Mouse (Mus musculus): ENCODE data around the gene Reep3. TPM values are rescaled to one million over a fixed set of nuclear protein-coding genes. Genes with fewer than 3 reads are reported as not detected.

Gene Reep3
- polyA plus RNA-seq, 1 experiment from 2014 or later = 35.1 TPM

- Histone ChIP-seq H3K27ac (peak overlapping the region; percentile 16; the same call in 1 of the 2 replicates), H3K9me3 (no peaks in the 10 kb centered on the region), H3K4me1 (replicated peaks) (peaks cover 86% of the 10 kb centered on the region), H3K4me3 (no peak overlapping the region), H3K36me3 (peaks cover 25% of the 10 kb centered on the region; the same call in 1 of the 2 replicates), H3K27me3 (ENCODE audit: insufficient read depth, poor library complexity, severe bottlenecking) (no peaks in the 10 kb centered on the region)
- 79% methylated on average over 9 of the region's 9 CpGs for WGBS
- DNase-seq (ENCODE audit: low spot score) = no peak
Observed at GRCm38 (mm10) chr10:67107017-67107761, 10.4 kb upstream of the Reep3 start.

GRCm38 (mm10) chr10:67106400-67106799, 9.7 kb upstream of the Reep3 start:
- H3K4me3 ChIP-seq = no peak overlapping the region
- DNase-seq (ENCODE audit: low spot score) = no peak
- no peaks in the 10 kb centered on the region for H3K27me3 ChIP-seq (ENCODE audit: insufficient read depth, poor library complexity, severe bottlenecking)
- H3K9me3 ChIP-seq = no peaks in the 10 kb centered on the region
- H3K27ac ChIP-seq = 0 out of 2 replicates have a peak overlapping the region, but pooled peaks have one; percentile 23
- peaks cover 86% of the 10 kb centered on the region for H3K4me1 ChIP-seq (replicated peaks)
- WGBS = 61% methylated on average over 6 of the region's 6 CpGs
- H3K36me3 ChIP-seq = peaks cover 25% of the 10 kb centered on the region; the same call in 1 of the 2 replicates

GRCm38 (mm10) chr10:67105331-67106217, 8.8 kb upstream of the Reep3 start:
- 65% methylated on average over 19 of the region's 19 CpGs for WGBS
- no peaks in the 10 kb centered on the region for H3K9me3 ChIP-seq
- H3K27me3 ChIP-seq (ENCODE audit: insufficient read depth, poor library complexity, severe bottlenecking) = no peaks in the 10 kb centered on the region
- H3K27ac ChIP-seq = peak overlapping the region; percentile 70; the same call in 1 of the 2 replicates
- H3K4me1 ChIP-seq (replicated peaks) = peaks cover 86% of the 10 kb centered on the region
- peaks cover 25% of the 10 kb centered on the region; the same call in 1 of the 2 replicates for H3K36me3 ChIP-seq
- DNase-seq (ENCODE audit: low spot score) = no peak
- no peak overlapping the region for H3K4me3 ChIP-seq

GRCm38 (mm10) chr10:67104543-67104942, 7.8 kb upstream of the Reep3 start:
- H3K36me3 ChIP-seq = peaks cover 23% of the 10 kb centered on the region; the same call in 1 of the 2 replicates
- peak; percentile 66 for DNase-seq (ENCODE audit: low spot score)
- no peaks in the 10 kb centered on the region for H3K27me3 ChIP-seq (ENCODE audit: insufficient read depth, poor library complexity, severe bottlenecking)
- H3K9me3 ChIP-seq = no peaks in the 10 kb centered on the region
- peak overlapping the region; percentile 12; the same call in 1 of the 2 replicates for H3K4me3 ChIP-seq
- WGBS = 6% methylated on average over 9 of the region's 9 CpGs
- peak overlapping the region; percentile 70 for H3K27ac ChIP-seq
- peaks cover 93% of the 10 kb centered on the region for H3K4me1 ChIP-seq (replicated peaks)

- DNase-seq (ENCODE audit: low spot score) = no peak
- H3K9me3 ChIP-seq = no peaks in the 10 kb centered on the region
- no peak overlapping the region for H3K4me3 ChIP-seq
- peaks cover 89% of the 10 kb centered on the region for H3K4me1 ChIP-seq (replicated peaks)
- 67% methylated on average over 9 of the region's 9 CpGs for WGBS
- no peak overlapping the region for H3K27ac ChIP-seq
- H3K27me3 ChIP-seq (ENCODE audit: insufficient read depth, poor library complexity, severe bottlenecking) = no peaks in the 10 kb centered on the region
- no peaks in the 10 kb centered on the region for H3K36me3 ChIP-seq
Observed at GRCm38 (mm10) chr10:67100831-67101251, 4.1 kb upstream of the Reep3 start.

GRCm38 (mm10) chr10:67100011-67100661, 3.4 kb upstream of the Reep3 start:
- no peaks in the 10 kb centered on the region for H3K36me3 ChIP-seq
- H3K4me1 ChIP-seq (replicated peaks) = peaks cover 88% of the 10 kb centered on the region
- no peak overlapping the region for H3K27ac ChIP-seq
- H3K27me3 ChIP-seq (ENCODE audit: insufficient read depth, poor library complexity, severe bottlenecking) = no peaks in the 10 kb centered on the region
- H3K9me3 ChIP-seq = no peaks in the 10 kb centered on the region
- H3K4me3 ChIP-seq = no peak overlapping the region
- 41% methylated on average over 7 of the region's 7 CpGs for WGBS
- no peak for DNase-seq (ENCODE audit: low spot score)

GRCm38 (mm10) chr10:67099183-67099929, 2.6 kb upstream of the Reep3 start:
- DNase-seq (ENCODE audit: low spot score) = no peak
- H3K4me3 ChIP-seq = peak overlapping the region; percentile 87
- no peaks in the 10 kb centered on the region for H3K9me3 ChIP-seq
- no peaks in the 10 kb centered on the region for H3K36me3 ChIP-seq
- H3K4me1 ChIP-seq (replicated peaks) = peaks cover 85% of the 10 kb centered on the region
- no peak overlapping the region for H3K27ac ChIP-seq
- WGBS = 54% methylated on average over 13 of the region's 13 CpGs
- no peaks in the 10 kb centered on the region for H3K27me3 ChIP-seq (ENCODE audit: insufficient read depth, poor library complexity, severe bottlenecking)

GRCm38 (mm10) chr10:67098408-67099050, 1.8 kb upstream of the Reep3 start:
- no peak for DNase-seq (ENCODE audit: low spot score)
- 15% methylated on average over 7 of the region's 7 CpGs for WGBS
- Histone ChIP-seq H3K4me3 (peak overlapping the region; percentile 87), H3K36me3 (no peaks in the 10 kb centered on the region), H3K27me3 (ENCODE audit: insufficient read depth, poor library complexity, severe bottlenecking) (no peaks in the 10 kb centered on the region), H3K9me3 (no peaks in the 10 kb centered on the region), H3K27ac (peak overlapping the region; percentile 100), H3K4me1 (replicated peaks) (peaks cover 76% of the 10 kb centered on the region)

GRCm38 (mm10) chr10:67097437-67098150, 849 bp upstream of the Reep3 start:
- no peaks in the 10 kb centered on the region for H3K9me3 ChIP-seq
- H3K27me3 ChIP-seq (ENCODE audit: insufficient read depth, poor library complexity, severe bottlenecking) = no peaks in the 10 kb centered on the region
- WGBS = under 1% methylated on average over 15 of the region's 15 CpGs
- peaks cover 67% of the 10 kb centered on the region for H3K4me1 ChIP-seq (replicated peaks)
- H3K36me3 ChIP-seq = peaks cover 7% of the 10 kb centered on the region; the same call in 1 of the 2 replicates
- H3K27ac ChIP-seq = peak overlapping the region; percentile 100
- peak overlapping the region; percentile 87 for H3K4me3 ChIP-seq
- DNase-seq (ENCODE audit: low spot score) = no peak

- Histone ChIP-seq H3K27ac (peak within 1 kb of the TSS; percentile 100), H3K4me1 (replicated peaks) (peaks cover 51% of the 10 kb centered on the region), H3K36me3 (peaks cover 12% of the 10 kb centered on the region; the same call in 1 of the 2 replicates), H3K4me3 (peak within 1 kb of the TSS; percentile 87), H3K27me3 (ENCODE audit: insufficient read depth, poor library complexity, severe bottlenecking) (no peaks in the 10 kb centered on the region), H3K9me3 (no peaks in the 10 kb centered on the region)
- 1% methylated on average over 72 of the region's 73 CpGs for WGBS
- DNase-seq (ENCODE audit: low spot score) = peak; percentile 90
Observed at GRCm38 (mm10) chr10:67095798-67096620, 736 bp downstream of the Reep3 start, which contains the start of gene Jmjd1c. TSS of gene Jmjd1c (plus strand) at chr10:67096125.

Data from hindbrain, embryonic 10.5 days (tissue).